Mouse (Mus musculus): Measurements from ENCODE around the gene Tsc2. TPM values are rescaled to one million over a fixed set of nuclear protein-coding genes. Genes with fewer than 3 reads are reported as not detected.

Tsc2 gene
- polyA plus RNA-seq, 1 experiment from 2014 or later = 82.2 TPM

GRCm38 (mm10) chr17:24600502-24600901 is 31.9 kb downstream of the Tsc2 start:
- Histone ChIP-seq H3K36me3 (peaks cover 97% of the 10 kb centered on the region), H3K4me3 (no peak overlapping the region), H3K27ac (replicated peaks) (no peak overlapping the region), H3K9me3 (no peaks in the 10 kb centered on the region), H3K4me2 (replicated peaks) (no peak overlapping the region), H3K27me3 (no peaks in the 10 kb centered on the region), H3K9ac (replicated peaks) (no peak overlapping the region), H3K4me1 (no peaks in the 10 kb centered on the region)
- no peak for ATAC-seq (ENCODE audit: low FRiP score, low read depth)
- 91% methylated on average over 4 of the region's 4 CpGs for WGBS

- Histone ChIP-seq H3K36me3 (peaks cover 98% of the 10 kb centered on the region), H3K9ac (replicated peaks) (no peak overlapping the region), H3K4me1 (no peaks in the 10 kb centered on the region), H3K27ac (replicated peaks) (no peak overlapping the region; the same call in 1 of the 2 replicates), H3K9me3 (no peaks in the 10 kb centered on the region), H3K27me3 (no peaks in the 10 kb centered on the region), H3K4me3 (no peak overlapping the region), H3K4me2 (replicated peaks) (no peak overlapping the region)
- ATAC-seq (ENCODE audit: low FRiP score, low read depth) = no peak
- 86% methylated on average over 3 of the region's 3 CpGs for WGBS
Observed at GRCm38 (mm10) chr17:24597989-24598388, 34.4 kb downstream of the Tsc2 start.

- peaks cover 97% of the 10 kb centered on the region for H3K36me3 ChIP-seq
- no peak for ATAC-seq (ENCODE audit: low FRiP score, low read depth)
- no peak overlapping the region for H3K4me3 ChIP-seq
- H3K4me2 ChIP-seq (replicated peaks) = no peak overlapping the region
- H3K9ac ChIP-seq (replicated peaks) = no peak overlapping the region
- 89% methylated on average over 19 of the region's 19 CpGs for WGBS
- H3K27ac ChIP-seq (replicated peaks) = no peak overlapping the region
- no peaks in the 10 kb centered on the region for H3K4me1 ChIP-seq
- no peaks in the 10 kb centered on the region for H3K9me3 ChIP-seq
- H3K27me3 ChIP-seq = no peaks in the 10 kb centered on the region
Observed at GRCm38 (mm10) chr17:24596471-24597183, 35.8 kb downstream of the Tsc2 start.

- no peak for ATAC-seq (ENCODE audit: low FRiP score, low read depth)
- H3K27ac ChIP-seq (replicated peaks) = no peak overlapping the region
- no peaks in the 10 kb centered on the region for H3K27me3 ChIP-seq
- H3K4me3 ChIP-seq = no peak overlapping the region
- no peak overlapping the region for H3K9ac ChIP-seq (replicated peaks)
- H3K4me1 ChIP-seq = no peaks in the 10 kb centered on the region
- peaks cover 97% of the 10 kb centered on the region for H3K36me3 ChIP-seq
- no peaks in the 10 kb centered on the region for H3K9me3 ChIP-seq
- 88% methylated on average over 5 of the region's 5 CpGs for WGBS
- no peak overlapping the region for H3K4me2 ChIP-seq (replicated peaks)
Observed at GRCm38 (mm10) chr17:24596073-24596466, 36.4 kb downstream of the Tsc2 start.

GRCm38 (mm10) chr17:24595126-24596072 is 37.0 kb downstream of the Tsc2 start:
- Histone ChIP-seq H3K4me1 (no peaks in the 10 kb centered on the region), H3K36me3 (peaks cover 97% of the 10 kb centered on the region), H3K27me3 (no peaks in the 10 kb centered on the region), H3K9me3 (no peaks in the 10 kb centered on the region), H3K4me3 (no peak overlapping the region), H3K27ac (replicated peaks) (no peak overlapping the region), H3K4me2 (replicated peaks) (no peak overlapping the region), H3K9ac (replicated peaks) (no peak overlapping the region)
- ATAC-seq (ENCODE audit: low FRiP score, low read depth) = no peak
- 77% methylated on average over 17 of the region's 17 CpGs for WGBS

GRCm38 (mm10) chr17:24593992-24594890 is 38.2 kb downstream of the Tsc2 start:
- ATAC-seq (ENCODE audit: low FRiP score, low read depth) = no peak
- Histone ChIP-seq H3K27me3 (no peaks in the 10 kb centered on the region), H3K4me2 (replicated peaks) (no peak overlapping the region), H3K36me3 (peaks cover 93% of the 10 kb centered on the region), H3K27ac (replicated peaks) (no peak overlapping the region), H3K4me1 (no peaks in the 10 kb centered on the region), H3K9me3 (no peaks in the 10 kb centered on the region), H3K4me3 (no peak overlapping the region), H3K9ac (replicated peaks) (no peak overlapping the region)
- 94% methylated on average over 26 of the region's 26 CpGs for WGBS

- Histone ChIP-seq H3K36me3 (peaks cover 93% of the 10 kb centered on the region), H3K4me2 (replicated peaks) (no peak overlapping the region), H3K9ac (replicated peaks) (no peak overlapping the region), H3K4me3 (no peak overlapping the region), H3K27me3 (no peaks in the 10 kb centered on the region), H3K4me1 (no peaks in the 10 kb centered on the region), H3K27ac (replicated peaks) (no peak overlapping the region), H3K9me3 (no peaks in the 10 kb centered on the region)
- ATAC-seq (ENCODE audit: low FRiP score, low read depth) = no peak
- 93% methylated on average over 5 of the region's 5 CpGs for WGBS
Observed at GRCm38 (mm10) chr17:24593248-24593647, 39.2 kb downstream of the Tsc2 start.

GRCm38 (mm10) chr17:24591695-24592094 is 40.7 kb downstream of the Tsc2 start:
- ATAC-seq (ENCODE audit: low FRiP score, low read depth) = no peak
- H3K4me2 ChIP-seq (replicated peaks) = no peak overlapping the region
- no peaks in the 10 kb centered on the region for H3K4me1 ChIP-seq
- H3K9ac ChIP-seq (replicated peaks) = no peak overlapping the region
- no peak overlapping the region for H3K4me3 ChIP-seq
- H3K9me3 ChIP-seq = no peaks in the 10 kb centered on the region
- H3K27ac ChIP-seq (replicated peaks) = no peak overlapping the region
- no peaks in the 10 kb centered on the region for H3K27me3 ChIP-seq
- peaks cover 91% of the 10 kb centered on the region for H3K36me3 ChIP-seq
- 94% methylated on average over 5 of the region's 5 CpGs for WGBS

GRCm38 (mm10) chr17:24590943-24591342 is 41.5 kb downstream of the Tsc2 start:
- Histone ChIP-seq H3K4me2 (replicated peaks) (no peak overlapping the region), H3K9ac (replicated peaks) (no peak overlapping the region), H3K27ac (replicated peaks) (no peak overlapping the region), H3K9me3 (no peaks in the 10 kb centered on the region), H3K36me3 (peaks cover 91% of the 10 kb centered on the region), H3K4me1 (no peaks in the 10 kb centered on the region), H3K4me3 (no peak overlapping the region), H3K27me3 (no peaks in the 10 kb centered on the region)
- ATAC-seq (ENCODE audit: low FRiP score, low read depth) = no peak
- 95% methylated on average over 3 of the region's 3 CpGs for WGBS

- no peaks in the 10 kb centered on the region for H3K27me3 ChIP-seq
- H3K4me1 ChIP-seq = no peaks in the 10 kb centered on the region
- no peak overlapping the region for H3K4me3 ChIP-seq
- H3K27ac ChIP-seq (replicated peaks) = no peak overlapping the region
- no peaks in the 10 kb centered on the region for H3K9me3 ChIP-seq
- 96% methylated on average over 4 of the region's 4 CpGs for WGBS
- H3K36me3 ChIP-seq = peaks cover 83% of the 10 kb centered on the region
- ATAC-seq (ENCODE audit: low FRiP score, low read depth) = no peak
- no peak overlapping the region for H3K4me2 ChIP-seq (replicated peaks)
- no peak overlapping the region for H3K9ac ChIP-seq (replicated peaks)
Observed at GRCm38 (mm10) chr17:24586532-24586931, 45.9 kb downstream of the Tsc2 start.

- Histone ChIP-seq H3K4me2 (replicated peaks) (no peak overlapping the region), H3K4me3 (no peak overlapping the region), H3K9ac (replicated peaks) (no peak overlapping the region), H3K36me3 (peaks cover 86% of the 10 kb centered on the region), H3K4me1 (no peaks in the 10 kb centered on the region), H3K9me3 (no peaks in the 10 kb centered on the region), H3K27me3 (no peaks in the 10 kb centered on the region), H3K27ac (replicated peaks) (no peak overlapping the region)
- no peak for ATAC-seq (ENCODE audit: low FRiP score, low read depth)
- 65% methylated on average over 3 of the region's 3 CpGs for WGBS
Observed at GRCm38 (mm10) chr17:24584520-24584919, 47.9 kb downstream of the Tsc2 start.
